Mouse (Mus musculus) cerebellum, postnatal 4 days (tissue): ENCODE data around the gene Gtf3c6.

Experiments
- DNase-seq, 2 experiments: peaks; one replicate each; pipeline ENCODE4 v3.0.0; 2022; ENCODE audit warnings: low spot score in 2 of 2, mixed read lengths in 1 of 2

The Gtf3c6 gene

GRCm38 (mm10) chr10:40258976-40259375 lies 1.1 kb upstream of the Gtf3c6 start:
- peak in 1 of 2 experiments; percentile 22 for DNase-seq

- peak in 1 of 2 experiments; percentile 52 for DNase-seq
Observed at GRCm38 (mm10) chr10:40258401-40258966, 576 bp upstream of the Gtf3c6 start.

- peak in 1 of 2 experiments; percentile 44 for DNase-seq
Observed at GRCm38 (mm10) chr10:40256716-40257115, 1.2 kb downstream of the Gtf3c6 start.

GRCm38 (mm10) chr10:40250969-40251368 lies 6.9 kb downstream of the Gtf3c6 start:
- no peak for DNase-seq

- DNase-seq, result no peak
Observed at GRCm38 (mm10) chr10:40249625-40250024, 8.3 kb downstream of the Gtf3c6 start.

GRCm38 (mm10) chr10:40247166-40247716 lies 10.7 kb downstream of the Gtf3c6 start:
- no peak for DNase-seq

- DNase-seq, result peak; percentile 44 to 77
Observed at GRCm38 (mm10) chr10:40246374-40247165, 11.3 kb downstream of the Gtf3c6 start, which contains the start of gene Rpf2. Gene Rpf2, minus strand, starts transcription at chr10:40247036.

- DNase-seq, result no peak
Observed at GRCm38 (mm10) chr10:40237826-40238225, 20.1 kb downstream of the Gtf3c6 start.

- DNase-seq, result no peak
Observed at GRCm38 (mm10) chr10:40233241-40233640, 24.7 kb downstream of the Gtf3c6 start.

- no peak for DNase-seq
Observed at GRCm38 (mm10) chr10:40232442-40232841, 25.5 kb downstream of the Gtf3c6 start.

- DNase-seq, result no peak
Observed at GRCm38 (mm10) chr10:40229725-40230124, 28.2 kb downstream of the Gtf3c6 start.

- no peak for DNase-seq
Observed at GRCm38 (mm10) chr10:40227660-40228303, 30.1 kb downstream of the Gtf3c6 start.

GRCm38 (mm10) chr10:40218874-40219273 lies 39.0 kb downstream of the Gtf3c6 start:
- no peak for DNase-seq

GRCm38 (mm10) chr10:40212443-40213169 lies 45.3 kb downstream of the Gtf3c6 start:
- DNase-seq, result peak; percentile 75 to 92
